Mouse (Mus musculus): Measurements from ENCODE around the gene Eng. TPM values are rescaled to one million over a fixed set of nuclear protein-coding genes. Genes with fewer than 3 reads are reported as not detected.
A peak's percentile ranks its signal among the peaks of the same experiment; 100 is the strongest.

Gene Eng
- total and polyA plus RNA-seq, 3 experiments, result 0.08 to 0.47 (median 0.13) TPM

DNA sequence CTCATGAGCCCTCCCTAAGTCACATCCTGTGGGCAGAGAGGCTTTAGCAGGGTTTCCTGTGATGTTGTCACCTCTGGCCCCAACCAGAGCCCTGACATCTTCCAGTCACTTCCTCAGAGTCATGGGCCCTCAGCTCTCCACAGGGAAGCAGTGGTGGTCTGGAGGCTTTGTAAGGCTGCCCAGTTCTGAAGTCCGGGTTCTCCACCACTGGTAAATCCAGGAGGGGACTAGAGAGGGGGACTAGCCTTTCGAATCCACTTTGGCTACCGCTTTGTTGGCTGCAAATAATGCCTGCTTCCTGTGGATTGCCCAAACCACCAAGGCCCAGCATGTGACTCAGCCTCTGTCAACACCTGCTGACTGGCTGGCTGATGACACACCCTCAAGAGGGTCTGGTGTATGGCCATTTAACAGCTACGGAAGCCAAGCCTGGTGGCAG is 68.6 kb downstream of the Eng start (continued):
- TF ChIP-seq POLR2AphosphoS2 (IDR thresholded peaks at IDR 0.05; ENCODE audit: low read depth, low read length) (no peak), ELF1 (IDR thresholded peaks at IDR 0.05; ENCODE audit: low read depth, low read length) (peak; percentile 52), TBP (conservative IDR thresholded peaks at IDR 0.05; ENCODE audit: low read depth, low read length) (0 out of 2 replicates have a peak, but pooled peaks have one; percentile 50), CHD2 (IDR thresholded peaks at IDR 0.05; ENCODE audit: low read length) (0 out of 2 replicates have a peak, but pooled peaks have one; percentile 23), HCFC1 (IDR thresholded peaks at IDR 0.05; ENCODE audit: low read depth, low read length) (peak; percentile 48; the same call in 1 of the 2 replicates), ZKSCAN1 (IDR thresholded peaks at IDR 0.05; ENCODE audit: borderline replicate concordance, low read depth, low read length) (no peak)

DNA sequence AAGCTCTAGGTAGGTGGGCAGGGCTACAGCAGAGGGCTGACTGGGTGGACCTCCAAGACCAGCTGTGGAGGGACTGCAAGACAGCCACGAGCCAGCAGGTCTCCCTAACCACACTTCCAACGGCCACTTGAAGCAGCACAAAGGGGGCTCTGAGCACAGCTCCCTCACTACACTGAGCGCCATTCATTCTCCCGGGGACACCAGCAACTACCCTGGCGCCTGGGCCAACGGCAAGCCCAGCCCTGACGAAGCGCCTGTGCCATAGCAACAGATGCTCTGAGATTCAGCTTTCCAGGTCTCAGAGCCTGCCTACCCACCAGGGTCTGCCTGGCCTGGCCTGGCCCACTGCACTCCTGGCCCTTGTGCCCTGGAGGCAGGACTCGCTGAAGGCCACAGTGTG is 72.4 kb downstream of the Eng start:
- in situ Hi-C loops (cut with MboI; ENCODE audit: low pct_ligation_motif_present, low pct_unique_long_range_greater_than_20kb, low sequenced_read_pairs), result no loop called here
- dilution Hi-C loops (cut with MboI; ENCODE audit: extremely low pct_ligation_motif_present, extremely low pct_unique_long_range_greater_than_20kb, low sequenced_read_pairs), result no loop called here

DNA sequence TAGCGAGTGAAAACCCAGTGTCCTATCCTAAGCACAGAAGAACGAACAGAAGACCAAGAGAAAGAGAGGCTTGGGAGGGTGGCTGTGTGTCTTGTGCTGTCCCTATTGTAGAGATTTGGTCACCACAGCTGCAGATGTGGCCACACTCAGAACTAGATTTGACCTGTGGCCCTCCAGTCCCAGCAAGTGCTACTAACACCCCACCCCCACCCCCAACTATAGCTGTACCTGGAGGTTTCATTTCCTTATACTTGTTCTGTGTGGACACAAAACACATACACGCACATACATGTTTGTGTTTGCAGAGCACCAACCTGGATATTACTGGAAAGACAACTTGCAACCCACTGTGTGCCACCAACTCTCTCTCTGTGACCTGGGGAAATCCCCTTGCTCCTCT is 73.7 kb downstream of the Eng start:
- Histone ChIP-seq H3K27me3 (replicated peaks) (no peaks in the 10 kb centered on the region), H3K4me1 (ENCODE audit: control insufficient read depth in 1 of 2, insufficient read depth in 2 of 2) (peaks cover 36 to 59% of the 10 kb centered on the region in 2 experiments), H3K79me2 (replicated peaks; ENCODE audit: control insufficient read depth, extremely low read depth, insufficient read depth, poor library complexity, severe bottlenecking) (peaks cover 27% of the 10 kb centered on the region), H3K36me3 (replicated peaks in 1 of 2; ENCODE audit: control insufficient read depth in 1 of 2, insufficient read depth in 1 of 2, low read length in 1 of 2) (peaks cover 3 to 22% of the 10 kb centered on the region in 2 experiments), H3K4me3 (replicated peaks in 1 of 3; ENCODE audit: low read depth in 2 of 3, low read length in 2 of 3, poor library complexity in 1 of 3) (peak overlapping the region; percentile 61 to 94 (median 84)), H3K4me2 (ENCODE audit: insufficient read depth, low read depth, poor library complexity, severe bottlenecking) (peak overlapping the region; percentile 67), H3K9me3 (replicated peaks; ENCODE audit: low read length) (peaks cover 6% of the 10 kb centered on the region), H3K27ac (ENCODE audit: insufficient read depth, low read depth) (peak overlapping the region; percentile 90), H3K9ac (ENCODE audit: insufficient read depth, low read depth) (no peak overlapping the region)
- TF ChIP-seq PAX5 (IDR thresholded peaks at IDR 0.05; ENCODE audit: low read length) (no peak), MEF2A (IDR thresholded peaks at IDR 0.05; ENCODE audit: borderline replicate concordance, low read depth, low read length) (peak; percentile 75), CHD2 (IDR thresholded peaks at IDR 0.05; ENCODE audit: low read length) (peak; percentile 86), ETS1 (conservative IDR thresholded peaks at IDR 0.05; ENCODE audit: low read depth, low read length) (peak; percentile 54), EP300 (IDR thresholded peaks at IDR 0.05; ENCODE audit: low read length) (peak; percentile 87), IRF4 (IDR thresholded peaks at IDR 0.05; ENCODE audit: low read depth, low read length) (peak; percentile 93), CHD1 (IDR thresholded peaks at IDR 0.05; ENCODE audit: low read depth, low read length) (no peak), POLR2A (IDR thresholded peaks at IDR 0.05; ENCODE audit: low read depth, low read length) (no peak), BHLHE40 (IDR thresholded peaks at IDR 0.05; ENCODE audit: low read depth, low read length) (peak; percentile 67), TBP (conservative IDR thresholded peaks at IDR 0.05; ENCODE audit: low read depth, low read length) (0 out of 2 replicates have a peak, but pooled peaks have one; percentile 22), TCF12 (IDR thresholded peaks at IDR 0.05; ENCODE audit: low read depth, low read length) (peak; percentile 79)
- peak; percentile 37 for DNase-seq (ENCODE audit: extremely low read depth)
- in situ Hi-C loops (cut with MboI; ENCODE audit: low pct_ligation_motif_present, low pct_unique_long_range_greater_than_20kb, low sequenced_read_pairs), result no loop called here
- dilution Hi-C loops (cut with MboI; ENCODE audit: extremely low pct_ligation_motif_present, extremely low pct_unique_long_range_greater_than_20kb, low sequenced_read_pairs), result no loop called here

More for the DNA sequence above, 72.4 kb downstream of the Eng start:
- H3K9me3 ChIP-seq (replicated peaks; ENCODE audit: low read length), result peaks cover 6% of the 10 kb centered on the region
- H3K9ac ChIP-seq (ENCODE audit: insufficient read depth, low read depth), result no peak overlapping the region
- no peak for DNase-seq (ENCODE audit: extremely low read depth)
- H3K4me1 ChIP-seq (ENCODE audit: control insufficient read depth in 1 of 2, insufficient read depth in 2 of 2), result peaks cover 43 to 62% of the 10 kb centered on the region in 2 experiments
- no peak overlapping the region for H3K27ac ChIP-seq (ENCODE audit: insufficient read depth, low read depth)
- H3K4me3 ChIP-seq (replicated peaks in 1 of 3; ENCODE audit: low read depth in 2 of 3, low read length in 2 of 3, poor library complexity in 1 of 3), result no peak overlapping the region
- TF ChIP-seq CHD1 (IDR thresholded peaks at IDR 0.05; ENCODE audit: low read depth, low read length) (no peak), USF2 (conservative IDR thresholded peaks at IDR 0.05; ENCODE audit: low read depth, low read length) (no peak), E2F4 (IDR thresholded peaks at IDR 0.05; ENCODE audit: insufficient replicate concordance, low read depth, low read length) (no peak), SIN3A (IDR thresholded peaks at IDR 0.05; ENCODE audit: low read length) (no peak), BHLHE40 (IDR thresholded peaks at IDR 0.05; ENCODE audit: low read depth, low read length) (no peak), RCOR1 (conservative IDR thresholded peaks at IDR 0.05; ENCODE audit: low read depth, low read length) (no peak)
- no peak overlapping the region for H3K4me2 ChIP-seq (ENCODE audit: insufficient read depth, low read depth, poor library complexity, severe bottlenecking)
- peaks cover 23% of the 10 kb centered on the region for H3K79me2 ChIP-seq (replicated peaks; ENCODE audit: control insufficient read depth, extremely low read depth, insufficient read depth, poor library complexity, severe bottlenecking)
- no peaks in the 10 kb centered on the region for H3K27me3 ChIP-seq (replicated peaks)
- peaks cover 0 to 11% of the 10 kb centered on the region in 2 experiments for H3K36me3 ChIP-seq (replicated peaks in 1 of 2; ENCODE audit: control insufficient read depth in 1 of 2, insufficient read depth in 1 of 2, low read length in 1 of 2)
